Mouse (Mus musculus) kidney, adult 8-10 months (tissue): ENCODE data around the gene Lancl2.

Experiments used
- DNase-seq, 2 experiments: peaks; one replicate each; pipeline ENCODE4 v3.0.0; 2022

The Lancl2 gene

DNA sequence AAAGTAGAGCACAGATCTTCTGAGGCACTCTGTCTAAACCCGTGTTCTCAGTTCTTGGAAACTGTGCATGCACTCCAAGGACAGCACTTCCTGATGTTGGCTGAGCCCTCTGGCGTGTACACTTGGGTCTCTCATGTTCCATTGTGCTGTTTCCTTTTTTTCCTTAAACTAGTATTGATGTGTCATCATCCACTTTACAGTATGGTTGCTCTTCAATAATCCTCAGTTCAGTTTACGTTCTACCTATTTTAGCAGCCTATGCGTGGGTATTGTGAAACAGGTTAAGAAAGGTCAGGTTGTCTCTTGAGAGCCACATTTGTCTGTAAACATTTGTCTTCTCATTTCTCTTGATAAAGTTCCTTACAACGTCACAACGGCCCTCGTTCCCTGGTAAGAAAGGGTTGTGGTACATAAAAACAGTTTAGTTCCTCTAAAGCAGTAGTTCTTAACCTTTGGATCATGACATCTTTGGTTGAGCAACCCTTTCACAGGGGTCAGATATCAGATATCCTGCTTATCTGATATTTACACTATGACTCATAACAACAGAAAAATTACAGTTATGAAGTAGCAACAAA, 66.7 kb downstream of the Lancl2 start:
- DNase-seq: no peak

DNA sequence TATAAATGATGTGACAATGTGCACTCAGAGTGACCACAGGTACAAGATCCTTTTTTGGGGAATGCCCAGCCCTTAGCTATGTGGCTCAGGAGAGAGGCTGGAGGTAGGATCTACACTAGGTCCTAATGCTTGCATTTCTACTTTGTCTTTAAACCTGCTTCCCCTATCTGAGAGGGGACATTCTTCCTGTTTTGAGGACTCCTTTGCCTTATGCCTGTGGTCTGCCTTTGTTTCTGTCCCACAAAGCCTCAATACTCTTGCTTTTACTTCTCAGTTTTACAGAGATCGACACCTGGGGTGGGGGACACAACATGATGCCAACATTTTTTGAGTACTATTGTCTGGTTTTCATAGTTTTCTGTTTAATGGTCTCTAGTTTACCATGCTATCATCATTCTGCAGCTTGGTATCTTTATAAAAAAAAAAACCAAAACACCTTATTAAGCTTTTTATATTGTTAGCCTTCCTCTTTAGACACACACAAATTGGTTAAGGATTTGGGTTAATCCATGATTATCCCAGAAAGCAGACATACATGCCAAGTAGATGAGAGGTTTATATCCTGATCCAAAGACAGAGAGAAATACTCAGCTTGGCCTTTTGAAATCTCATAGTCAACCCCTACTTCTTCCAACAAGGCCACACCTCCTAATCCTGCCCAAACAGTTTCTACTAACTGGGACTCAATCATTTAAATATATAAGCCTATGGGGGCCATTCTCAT, 68.3 kb downstream of the Lancl2 start:
- DNase-seq: no peak

DNA sequence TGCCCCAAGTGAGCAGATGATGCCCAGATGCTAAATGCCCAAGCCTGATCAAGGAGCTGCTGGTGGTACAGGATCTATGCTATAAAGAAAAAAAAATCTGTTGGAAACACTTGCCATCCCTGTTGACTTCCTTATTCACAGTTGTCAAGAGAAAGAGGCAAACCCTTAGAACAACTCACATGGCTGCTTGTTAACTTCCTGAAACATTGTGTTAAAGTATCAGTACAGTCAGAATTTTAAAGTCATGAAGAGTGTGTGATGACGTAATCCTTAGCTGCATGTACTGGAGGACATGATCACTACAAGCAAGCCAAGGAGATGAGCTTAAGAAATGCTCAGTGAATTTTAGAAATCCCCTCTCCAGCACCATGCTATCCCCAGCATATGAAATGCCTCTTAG, 71.5 kb downstream of the Lancl2 start:
- DNase-seq: no peak

- no peak for DNase-seq
Observed at GRCm38 (mm10) chr6:57780359-57780758, 78.0 kb downstream of the Lancl2 start.

DNA sequence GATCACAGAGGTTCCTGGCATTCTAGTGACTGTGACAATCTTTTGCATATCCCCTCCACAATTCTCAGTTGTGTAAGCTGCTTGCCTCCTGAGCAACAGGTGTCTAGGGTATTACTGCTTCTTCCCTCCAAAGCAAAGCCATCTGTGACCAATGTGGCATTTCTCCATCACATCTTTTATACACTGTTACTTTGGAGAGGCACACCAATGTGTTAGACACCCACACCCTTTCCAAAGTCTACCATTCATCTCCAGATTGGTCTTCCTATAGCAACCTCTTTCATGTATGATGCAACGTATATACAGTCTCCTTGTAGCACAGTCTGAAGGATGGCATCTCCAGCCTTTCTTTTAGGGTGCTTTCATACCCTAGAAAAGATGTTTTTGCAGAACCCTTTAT, 80.3 kb downstream of the Lancl2 start:
- DNase-seq: no peak

GRCm38 (mm10) chr6:57784251-57784650, 81.9 kb downstream of the Lancl2 start:
- no peak for DNase-seq

- DNase-seq: no peak
Observed at GRCm38 (mm10) chr6:57787376-57787775, 85.0 kb downstream of the Lancl2 start.
